Mouse (Mus musculus) bone marrow macrophage, adult 2 months (primary cell): Measurements from ENCODE around the gene Fam83e.

ENCODE experiments used
- CTCF ChIP-seq: IDR thresholded peaks from 2 replicates; pipeline ENCODE4 v1.5.1; 2012; ENCODE audit warnings: low read depth, mild to moderate bottlenecking, low read length, moderate library complexity
- POLR2A ChIP-seq: IDR thresholded peaks from 2 replicates; pipeline ENCODE4 v1.6.1; 2012; ENCODE audit warnings: mild to moderate bottlenecking, low read depth, low read length, borderline replicate concordance

GRCm38 (mm10) chr7:45770427-45771082, 49.5 kb downstream of the Fam83e start:
- TF ChIP-seq POLR2A, result no peak
- no peak for TF ChIP-seq CTCF
